Mouse (Mus musculus) G1E (cell line): Measurements from ENCODE around the gene Hoxb4.

Source experiments
- CTCF ChIP-seq: IDR thresholded peaks from 2 replicates; pipeline ENCODE4 v1.5.1; 2012; ENCODE audit warnings: low read depth, low read length, inconsistent platforms, mixed read lengths
- GATA1 ChIP-seq: IDR thresholded peaks from 2 replicates; pipeline ENCODE4 v1.6.1; 2012; ENCODE audit warnings: borderline replicate concordance, low read length, inconsistent platforms, mixed read lengths
- GATA2 ChIP-seq: IDR thresholded peaks from 2 replicates; pipeline ENCODE4 v1.6.1; 2012; ENCODE audit warnings: low read depth, low read length, inconsistent platforms, borderline replicate concordance
- POLR2AphosphoS5 ChIP-seq: IDR thresholded peaks from 2 replicates; pipeline ENCODE4 v1.6.1; 2012; ENCODE audit warnings: low read depth, low read length, inconsistent platforms; ENCODE audit not compliant: insufficient replicate concordance
- TAL1 ChIP-seq: conservative IDR thresholded peaks from 2 replicates; pipeline ENCODE4 v1.6.1; 2012; ENCODE audit warnings: low read depth, low read length, inconsistent platforms, mixed read lengths

DNA sequence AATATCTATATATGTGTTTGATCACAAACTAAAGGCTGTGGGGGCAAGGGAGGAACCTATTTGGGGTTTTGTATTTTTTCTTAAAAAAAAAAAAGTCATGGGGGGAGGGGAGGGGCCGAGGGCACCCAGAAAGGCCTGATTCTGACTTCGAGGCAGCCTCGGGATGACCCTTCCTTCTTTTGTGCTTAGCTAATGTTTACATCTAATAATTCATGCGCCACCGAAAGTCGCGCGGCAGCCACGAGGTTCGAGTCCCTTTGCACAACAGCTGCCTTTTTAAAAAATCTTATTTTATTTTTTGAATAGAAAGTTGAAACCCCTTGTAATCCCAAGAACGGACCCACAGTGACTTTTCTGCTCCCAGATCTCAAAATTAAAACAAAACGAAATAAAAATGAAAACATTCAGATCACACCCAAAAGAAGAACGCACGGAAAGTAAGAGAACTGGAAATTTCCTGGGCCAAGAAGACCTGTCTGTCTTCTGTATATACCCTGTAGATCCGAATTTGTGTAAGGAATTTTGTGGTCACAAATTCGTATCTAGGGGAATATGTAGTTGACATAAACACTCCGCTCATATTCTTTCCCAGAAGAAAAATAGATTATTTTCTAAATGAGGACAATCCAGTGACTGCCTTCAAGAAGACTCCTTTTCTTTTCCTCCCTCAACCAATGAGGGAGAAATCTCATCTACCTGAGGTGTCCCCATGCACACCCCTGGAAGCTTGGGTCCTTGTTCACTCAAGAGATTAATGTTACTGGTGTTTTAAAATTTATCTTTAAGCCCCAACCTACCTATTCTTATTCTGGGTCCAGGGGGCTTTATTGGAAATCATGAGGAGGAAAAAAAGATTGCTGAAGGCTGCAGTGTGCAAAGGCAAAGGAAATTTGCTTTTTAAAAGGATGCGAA lies 1.1 kb upstream of the Hoxb4 start:
- TF ChIP-seq CTCF (no peak), GATA2 (no peak), POLR2AphosphoS5 (no peak), GATA1 (no peak), TAL1 (no peak)
